Mouse (Mus musculus): Measurements from ENCODE around the gene Mms22l.

DNA sequence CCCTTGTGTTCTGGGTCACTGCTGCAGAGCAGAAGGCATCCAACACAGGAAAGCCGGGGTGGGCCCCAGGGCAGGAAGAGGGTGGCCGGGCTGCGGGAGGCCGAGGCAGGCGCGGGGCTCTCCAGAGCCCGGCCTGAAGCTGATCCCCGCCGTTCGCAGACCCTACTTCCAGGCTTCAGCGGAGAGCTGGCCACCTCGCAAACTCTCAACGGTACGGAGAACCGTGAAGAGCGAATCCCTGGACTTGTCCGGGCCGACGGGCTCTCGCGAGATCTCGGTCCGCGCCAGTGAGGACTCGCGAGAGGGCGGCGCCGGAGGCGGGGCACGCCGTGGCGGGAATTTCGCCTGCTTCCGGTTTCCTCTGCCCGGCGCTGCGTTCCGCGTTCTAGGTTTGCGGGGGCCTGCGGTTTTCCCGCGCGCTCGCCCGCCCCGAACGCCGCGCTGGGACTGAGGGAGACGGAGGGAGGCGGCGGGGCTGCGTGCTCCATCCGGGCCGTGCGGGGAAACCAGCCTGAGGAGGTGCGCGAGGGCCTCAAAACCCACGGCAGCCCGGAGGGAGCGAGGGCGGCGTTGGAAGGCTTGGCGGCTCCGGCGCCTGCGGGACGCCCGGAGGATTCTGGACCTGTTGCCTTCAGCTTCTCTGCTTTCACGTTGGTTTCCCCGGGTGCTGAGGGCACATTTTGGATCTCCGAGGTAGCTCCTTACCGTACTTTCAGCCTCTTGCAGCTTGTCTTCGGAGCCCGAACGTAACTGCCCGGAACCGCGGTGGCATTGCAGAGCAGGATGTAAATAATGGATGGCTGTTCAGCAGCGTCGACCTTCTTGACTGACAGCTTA is at the start of gene Mms22l:
- TF ChIP-seq CTCF (IDR thresholded peaks at IDR 0.05; ENCODE audit: borderline replicate concordance, control insufficient read depth, extremely low read depth, insufficient read depth, low read length, poor library complexity) (0 out of 2 replicates have a peak, but pooled peaks have one; percentile 37), POLR2A (IDR thresholded peaks at IDR 0.05; ENCODE audit: control insufficient read depth, extremely low read depth, insufficient read depth, low read length, poor library complexity) (peak; percentile 65)
